Mouse (Mus musculus) mouse trophoblast stem cell (cell line): ENCODE data around the gene Clip4.

ENCODE experiments used
- in situ Hi-C, 2 experiments: fragments of 300-500 bp; cut with MseI, MboI; formaldehyde crosslinking; loops; 2 replicates in 1 of 2; 3 replicates in 1 of 2; pipeline ENCODE4 v1.15.1; 2025

Clip4 gene

GRCm38 (mm10) chr17:71791622-71792021 lies 23.3 kb downstream of the Clip4 start:
- in situ Hi-C loops, result no loop called here

GRCm38 (mm10) chr17:71795521-71796205 lies 27.4 kb downstream of the Clip4 start:
- in situ Hi-C loops, result no loop called here

DNA sequence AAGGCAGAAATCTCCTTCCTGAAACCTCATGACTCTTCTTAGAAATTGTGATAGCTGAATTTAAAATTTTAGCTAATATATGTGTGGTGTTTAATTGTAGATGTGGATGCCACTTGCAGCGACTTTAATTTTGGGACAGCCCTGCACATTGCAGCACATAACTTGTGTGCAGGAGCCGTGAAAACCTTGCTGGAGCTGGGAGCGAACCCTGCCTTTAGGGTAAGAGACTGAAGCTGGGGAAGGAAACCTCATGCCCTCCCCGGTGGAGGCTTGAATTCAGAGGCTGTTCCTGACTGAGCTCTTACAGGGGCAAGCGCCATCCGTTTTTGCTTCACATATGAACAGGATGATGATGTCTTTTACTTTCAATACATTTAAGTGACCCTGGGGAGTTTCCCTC lies 35.2 kb downstream of the Clip4 start:
- in situ Hi-C loops, result no loop called here

DNA sequence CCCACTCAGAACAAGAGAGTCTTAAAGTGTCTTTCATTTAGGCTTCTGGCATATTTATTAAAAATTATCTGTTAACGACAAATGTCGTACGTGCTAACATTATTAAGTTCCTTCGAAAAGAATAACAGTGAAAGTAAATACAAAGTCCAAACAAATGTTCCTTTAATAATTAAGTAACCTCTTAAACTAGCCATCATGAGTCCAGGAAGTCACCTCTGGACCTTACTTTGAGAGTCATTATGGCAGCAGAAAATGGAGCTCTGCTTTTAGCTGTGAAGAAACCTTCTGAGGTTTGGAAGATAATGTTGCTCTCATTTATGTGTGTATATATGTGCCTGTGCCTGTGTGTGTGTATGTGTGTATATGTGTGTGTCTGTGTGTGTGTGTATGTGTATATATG lies 35.6 kb downstream of the Clip4 start:
- in situ Hi-C loops, result no loop called here

DNA sequence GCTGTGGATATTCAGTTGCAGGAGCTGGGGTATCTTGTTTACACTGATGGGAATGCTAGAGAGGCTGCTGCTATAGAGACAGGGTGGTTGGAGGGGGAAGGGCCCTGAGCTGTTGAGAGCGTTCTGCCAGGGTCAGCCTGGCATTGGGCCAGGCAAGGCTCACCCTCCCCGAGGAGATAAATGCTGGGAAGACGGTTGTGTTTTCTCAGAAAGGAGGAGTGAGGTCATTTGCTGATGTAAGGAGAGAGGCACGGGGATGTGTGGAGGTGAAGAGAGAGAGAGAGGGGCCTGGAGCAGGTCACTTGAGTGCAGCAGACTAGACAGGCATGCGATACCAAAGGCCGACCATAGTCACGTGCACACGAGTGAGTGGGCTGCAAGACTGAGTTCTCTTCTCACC lies 42.8 kb downstream of the Clip4 start:
- in situ Hi-C loops, result no loop called here

DNA sequence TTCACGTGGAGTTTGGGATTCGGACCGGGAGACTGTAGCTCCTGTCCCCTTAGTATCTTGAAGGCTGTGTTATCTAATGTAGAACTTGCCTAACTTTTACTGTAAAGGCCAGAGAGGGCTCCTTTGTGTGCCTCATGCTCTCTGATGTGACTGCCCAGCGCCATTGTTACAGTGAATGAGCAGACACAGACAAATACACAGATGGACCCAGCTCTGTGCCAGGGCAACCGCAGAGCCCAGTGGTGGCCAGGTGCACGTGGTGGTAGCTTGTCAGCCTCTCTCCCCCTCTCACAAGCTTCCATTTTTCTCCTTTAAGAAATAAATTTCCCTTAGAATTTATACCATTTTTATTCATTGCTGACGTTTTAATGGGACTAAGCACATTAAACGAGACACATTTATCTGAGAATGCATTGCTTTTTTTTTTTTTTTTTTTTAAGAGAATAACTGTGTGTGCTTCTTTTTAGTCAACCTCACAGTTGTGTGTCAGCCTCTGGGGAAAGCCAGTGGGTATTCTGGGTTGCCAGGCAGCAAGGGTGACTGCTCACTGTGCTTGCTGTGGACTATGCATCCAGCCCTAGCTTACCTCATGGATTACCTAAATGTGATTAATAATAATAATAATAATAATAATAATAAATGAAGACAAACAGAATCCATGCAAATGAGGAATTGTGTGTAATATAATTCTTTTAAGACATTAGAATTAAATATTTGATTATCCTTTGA lies 48.0 kb downstream of the Clip4 start:
- in situ Hi-C loops, result no loop called here

DNA sequence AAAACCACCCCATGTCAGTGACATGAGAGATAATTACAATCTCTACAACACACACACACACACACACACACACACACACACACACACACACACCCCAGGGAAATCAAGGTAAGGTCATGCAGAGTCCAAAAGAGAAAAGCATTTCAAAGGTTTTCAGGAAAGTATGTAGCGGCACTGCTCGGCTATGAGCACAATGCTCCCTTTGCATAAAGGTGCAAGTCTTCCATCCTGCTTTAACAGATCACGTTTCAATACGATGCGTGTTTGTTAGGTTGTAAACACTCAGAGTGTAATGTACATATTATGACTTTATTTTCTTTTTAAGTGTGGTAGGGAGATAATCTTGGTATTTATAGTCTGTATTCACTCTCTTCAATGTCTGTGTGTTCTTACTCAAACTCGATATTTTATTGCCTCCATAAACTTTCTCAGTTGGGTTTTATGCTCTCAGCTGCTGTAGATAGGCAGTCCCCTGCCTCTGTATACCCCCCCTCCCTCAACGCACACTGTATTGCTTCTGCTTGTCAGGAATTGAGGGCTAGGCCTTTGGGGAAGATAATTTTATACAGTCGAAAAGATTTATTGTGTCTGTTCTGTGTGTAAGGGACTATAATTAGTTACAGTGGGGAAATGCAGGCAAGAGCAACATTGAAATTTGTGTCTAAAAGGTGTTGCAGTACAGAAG lies 55.5 kb downstream of the Clip4 start:
- in situ Hi-C loops, result no loop called here

GRCm38 (mm10) chr17:71826603-71827002 lies 58.3 kb downstream of the Clip4 start:
- in situ Hi-C loops, result no loop called here

DNA sequence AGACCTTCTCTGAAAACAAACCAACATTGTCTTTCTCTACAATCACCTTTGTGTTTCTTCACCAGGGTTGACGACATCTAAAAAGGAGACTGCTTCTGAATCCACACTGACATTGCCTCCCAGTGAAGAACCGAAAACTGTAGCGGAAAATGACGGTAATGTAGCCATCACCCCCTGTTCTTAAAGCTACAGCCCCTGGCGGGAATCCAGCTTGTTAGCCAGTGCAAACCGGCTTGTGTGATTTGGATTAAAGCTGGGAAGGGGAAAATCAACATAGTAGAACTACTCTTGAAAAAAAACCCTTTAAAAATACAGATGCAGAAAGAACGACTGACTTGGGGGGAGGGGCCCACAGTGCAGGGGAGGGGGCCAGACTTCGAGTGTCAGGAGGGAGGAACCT lies 59.4 kb downstream of the Clip4 start:
- in situ Hi-C loops, result no loop called here

DNA sequence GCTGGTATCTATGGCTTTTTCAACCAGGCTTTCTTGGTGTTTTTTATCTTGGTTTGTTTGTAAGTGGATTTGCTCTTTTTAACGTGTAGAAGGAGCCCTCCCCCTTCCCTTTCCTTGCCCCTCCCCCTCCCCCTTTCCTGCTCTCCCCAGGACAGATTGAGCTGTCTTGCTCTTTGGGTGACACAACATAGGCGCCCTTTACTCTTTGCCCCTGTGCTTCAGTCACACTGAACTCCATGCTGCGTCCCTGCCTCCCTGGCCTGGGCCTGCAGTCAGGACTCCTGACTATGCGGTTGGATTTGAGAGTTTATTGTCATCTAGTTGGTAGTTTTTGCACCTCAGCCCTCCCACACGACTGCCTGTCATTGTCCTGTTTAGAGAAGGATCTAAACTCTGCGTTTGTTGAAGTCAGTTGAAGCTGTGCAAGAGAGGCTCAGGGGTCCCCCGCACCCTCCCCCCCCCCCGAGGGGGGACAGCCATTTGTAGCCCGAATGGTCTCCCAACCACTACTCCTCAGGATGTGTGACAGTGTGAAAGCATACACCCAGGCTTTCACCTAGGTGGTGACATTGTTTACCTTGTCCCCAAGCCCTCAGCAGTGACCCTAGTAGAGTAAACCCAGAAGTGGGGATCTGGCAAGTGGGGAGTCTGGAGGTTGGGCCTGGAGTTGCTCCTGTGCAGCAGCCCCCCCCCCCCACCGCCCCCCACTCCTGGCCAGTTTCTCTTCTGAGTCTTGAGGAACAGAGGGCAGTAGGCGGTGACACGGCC lies 60.6 kb downstream of the Clip4 start:
- in situ Hi-C loops, result no loop called here

GRCm38 (mm10) chr17:71831960-71832359 lies 63.7 kb downstream of the Clip4 start:
- in situ Hi-C loops, result no loop called here

DNA sequence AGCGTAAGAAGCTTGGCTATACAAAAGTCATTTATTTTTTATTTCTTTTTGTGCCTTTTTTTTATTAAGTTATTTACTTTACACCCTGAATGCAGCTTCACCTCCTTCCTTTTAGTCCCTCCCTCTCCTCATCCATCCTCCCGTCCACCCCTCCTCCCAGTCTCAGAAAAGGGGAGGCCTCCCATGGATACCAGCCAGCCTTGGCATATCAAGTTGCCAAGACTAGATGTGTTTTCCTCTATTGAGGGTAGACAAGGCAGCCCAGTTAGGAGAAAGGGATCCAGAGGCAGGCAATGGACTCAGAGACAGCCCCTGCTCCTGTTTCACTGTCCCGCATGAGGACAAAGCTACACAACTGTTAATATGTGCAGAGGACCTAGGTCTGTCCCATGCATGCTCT lies 93.9 kb downstream of the Clip4 start:
- in situ Hi-C loops, result no loop called here

DNA sequence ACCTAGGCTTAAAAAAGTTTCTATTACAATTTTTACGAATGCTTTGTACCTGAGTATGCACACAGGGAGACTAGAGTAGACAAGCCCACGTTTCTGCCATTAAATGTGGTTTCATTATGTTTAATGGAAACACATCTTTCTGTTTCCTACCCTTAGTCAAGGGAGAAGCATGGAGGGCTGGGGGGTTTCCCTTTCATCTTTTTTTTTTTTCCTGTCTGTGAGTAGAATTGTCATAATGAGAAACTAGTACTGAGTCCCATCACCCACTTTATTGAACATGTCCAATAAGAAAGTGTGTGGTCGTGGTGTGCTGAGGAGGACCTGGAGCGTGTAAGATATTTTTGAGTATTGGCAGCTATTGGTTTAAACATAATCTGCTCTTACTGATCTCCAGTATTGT lies 94.6 kb downstream of the Clip4 start:
- in situ Hi-C loops, result no loop called here

GRCm38 (mm10) chr17:71864039-71864438 lies 95.8 kb downstream of the Clip4 start:
- in situ Hi-C loops, result no loop called here

DNA sequence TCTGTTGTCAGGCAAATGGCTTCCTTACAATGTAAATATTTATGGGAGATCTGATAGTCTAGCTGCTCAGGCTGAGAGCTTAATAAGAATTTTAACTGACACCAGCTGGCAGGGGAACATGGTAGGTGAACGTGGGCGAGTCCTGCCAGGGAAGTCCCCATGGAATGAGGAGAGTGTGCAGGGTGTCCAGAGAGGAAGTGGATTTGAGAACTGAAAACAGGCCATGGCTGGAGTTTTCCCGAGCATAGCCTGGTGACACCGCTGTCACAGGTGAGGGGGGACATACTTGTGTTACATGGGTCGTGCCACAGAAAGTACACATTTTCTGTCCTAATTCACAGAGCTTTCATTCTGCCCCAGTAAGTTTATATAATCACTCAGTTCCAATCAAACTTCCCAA lies 97.2 kb downstream of the Clip4 start:
- in situ Hi-C loops, result no loop called here

GRCm38 (mm10) chr17:71867892-71868291 lies 99.6 kb downstream of the Clip4 start:
- in situ Hi-C loops, result no loop called here

- in situ Hi-C loops, result no loop called here
Observed at GRCm38 (mm10) chr17:71868828-71869227, 100.6 kb downstream of the Clip4 start.

GRCm38 (mm10) chr17:71869372-71870231 lies 101.3 kb downstream of the Clip4 start:
- in situ Hi-C loops, result loop anchor here (5.0 to 10.0 kb wide), 4 partner anchors 175 to 305 kb away; no protein-coding TSS in a partner anchor

GRCm38 (mm10) chr17:71870232-71870621 lies 102.0 kb downstream of the Clip4 start:
- in situ Hi-C loops, result loop anchor here (5.0 to 10.0 kb wide), 4 partner anchors 175 to 305 kb away; no protein-coding TSS in a partner anchor

DNA sequence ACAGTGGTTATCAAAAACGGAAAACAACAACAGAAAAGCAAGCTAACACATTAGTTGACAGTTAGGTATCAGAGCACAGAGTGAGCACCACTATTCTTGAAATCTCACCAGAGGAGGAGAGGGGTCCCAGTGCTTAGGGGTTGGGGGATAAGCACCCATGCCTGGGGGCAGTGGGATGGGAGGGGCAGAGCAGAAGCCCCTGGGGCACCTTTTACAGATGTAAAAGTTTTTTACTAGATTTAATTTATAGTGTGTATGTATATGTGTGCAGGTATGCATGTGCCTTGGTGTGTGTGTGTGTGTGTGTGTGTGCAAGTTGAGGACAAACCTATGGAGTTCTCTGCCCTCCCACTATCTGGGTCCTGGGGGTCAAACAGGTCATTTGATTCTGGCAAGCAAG lies 102.4 kb downstream of the Clip4 start:
- in situ Hi-C loops, result loop anchor here (5.0 to 10.0 kb wide), 4 partner anchors 176 to 306 kb away; no protein-coding TSS in a partner anchor

DNA sequence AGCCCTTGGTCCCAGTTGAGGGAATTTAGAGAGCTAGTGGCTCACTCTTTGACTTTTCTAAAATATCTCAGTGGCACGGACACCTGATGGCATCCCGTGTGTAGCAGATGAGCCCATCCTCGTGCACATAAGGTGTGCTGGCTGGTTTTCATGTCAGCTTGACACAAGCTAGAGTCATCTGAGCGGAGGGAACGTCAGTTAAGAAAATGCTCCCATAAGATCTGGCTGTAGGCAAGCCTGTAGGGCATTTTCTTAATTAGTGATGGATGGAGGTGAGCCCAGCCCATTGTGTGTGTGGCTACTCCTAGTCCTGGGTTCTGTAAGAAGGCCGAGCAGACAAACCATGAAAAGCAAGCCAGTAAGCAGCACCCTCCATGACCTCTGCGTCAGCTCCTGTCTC lies 103.7 kb downstream of the Clip4 start:
- in situ Hi-C loops, result loop anchor here (5.0 to 10.0 kb wide), 4 partner anchors 177 to 307 kb away; no protein-coding TSS in a partner anchor
